Mouse (Mus musculus): ENCODE results near the gene Asb18. TPM values are rescaled to one million over a fixed set of nuclear protein-coding genes. Genes with fewer than 3 reads are reported as not detected.

Gene Asb18
- polyA plus RNA-seq (2015; fragmentation: Nextera tagmentation; extraction: Ambion mirVana), result 0.06 TPM in 1 of 2 replicates, not detected in the other

DNA sequence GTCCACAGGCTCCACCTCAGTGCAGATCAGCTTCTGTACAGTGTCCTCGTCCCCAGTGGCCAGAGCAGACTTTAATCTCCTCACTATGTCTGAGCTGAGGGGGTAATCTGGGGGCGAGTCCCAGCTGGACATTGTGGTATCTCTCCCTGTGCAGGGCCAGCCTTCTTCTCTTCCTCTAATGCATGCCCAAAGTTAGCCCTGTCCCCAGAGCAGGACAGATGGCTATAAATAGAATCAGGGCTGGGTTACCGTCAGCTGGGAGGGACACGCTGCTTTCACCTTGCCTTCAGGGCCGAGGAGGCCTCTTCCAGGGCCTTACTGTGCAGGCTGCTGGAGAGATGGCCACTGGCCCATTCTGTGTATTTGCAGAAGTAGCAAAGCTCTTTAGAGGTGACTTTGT lies at the start of gene Asb18:
Gene Asb18 (minus strand): TSS at position 221 of the 400 bp plus-strand sequence.
- no peaks in the 10 kb centered on the region for H3K36me3 ChIP-seq (ENCODE audit: control insufficient read depth, insufficient read depth, low read length)
- H3K4me3 ChIP-seq (replicated peaks; ENCODE audit: low read length), result no peak within 1 kb of the TSS
- H3K9me3 ChIP-seq (replicated peaks; ENCODE audit: control insufficient read depth, low read length), result no peaks in the 10 kb centered on the region
- no peak within 1 kb of the TSS for H3K4me2 ChIP-seq (ENCODE audit: low read depth, low read length)
- no peak within 1 kb of the TSS for H3K9ac ChIP-seq (ENCODE audit: low read length)
- WGBS, result 70% methylated on average over 5 of the region's 5 CpGs
- H3K27me3 ChIP-seq (ENCODE audit: control insufficient read depth, insufficient read depth, low read length), result no peaks in the 10 kb centered on the region
- ATAC-seq (ENCODE audit: insufficient read depth, low FRiP score), result no peak
- H3K27ac ChIP-seq (ENCODE audit: low read length), result no peak within 1 kb of the TSS
- H3K4me1 ChIP-seq (ENCODE audit: control insufficient read depth, insufficient read depth, low read length), result no peaks in the 10 kb centered on the region

GRCm38 (mm10) chr1:90060599-90060998 lies 46.1 kb upstream of the Asb18 start:
- no peaks in the 10 kb centered on the region for H3K27me3 ChIP-seq (ENCODE audit: control insufficient read depth, insufficient read depth, low read length)
- no peak for ATAC-seq (ENCODE audit: insufficient read depth, low FRiP score)
- no peak overlapping the region for H3K27ac ChIP-seq (ENCODE audit: low read length)
- no peaks in the 10 kb centered on the region for H3K36me3 ChIP-seq (ENCODE audit: control insufficient read depth, insufficient read depth, low read length)
- no peaks in the 10 kb centered on the region for H3K4me1 ChIP-seq (ENCODE audit: control insufficient read depth, insufficient read depth, low read length)
- H3K9me3 ChIP-seq (replicated peaks; ENCODE audit: control insufficient read depth, low read length), result no peaks in the 10 kb centered on the region
- WGBS, result 14% methylated on average over 7 of the region's 7 CpGs
- H3K4me2 ChIP-seq (ENCODE audit: low read depth, low read length), result no peak overlapping the region
- no peak overlapping the region for H3K9ac ChIP-seq (ENCODE audit: low read length)
- H3K4me3 ChIP-seq (replicated peaks; ENCODE audit: low read length), result no peak overlapping the region

- Histone ChIP-seq H3K27ac (ENCODE audit: low read length) (no peak overlapping the region), H3K4me1 (ENCODE audit: control insufficient read depth, insufficient read depth, low read length) (no peaks in the 10 kb centered on the region), H3K27me3 (ENCODE audit: control insufficient read depth, insufficient read depth, low read length) (no peaks in the 10 kb centered on the region), H3K4me2 (ENCODE audit: low read depth, low read length) (no peak overlapping the region), H3K9ac (ENCODE audit: low read length) (no peak overlapping the region), H3K4me3 (replicated peaks; ENCODE audit: low read length) (no peak overlapping the region), H3K9me3 (replicated peaks; ENCODE audit: control insufficient read depth, low read length) (no peaks in the 10 kb centered on the region), H3K36me3 (ENCODE audit: control insufficient read depth, insufficient read depth, low read length) (no peaks in the 10 kb centered on the region)
- no peak for ATAC-seq (ENCODE audit: insufficient read depth, low FRiP score)
- WGBS, result 69% methylated on average over 3 of the region's 3 CpGs
Measured at GRCm38 (mm10) chr1:90060054-90060453, 45.6 kb upstream of the Asb18 start.

GRCm38 (mm10) chr1:90054991-90055390 lies 40.5 kb upstream of the Asb18 start:
- H3K36me3 ChIP-seq (ENCODE audit: control insufficient read depth, insufficient read depth, low read length), result no peaks in the 10 kb centered on the region
- no peaks in the 10 kb centered on the region for H3K27me3 ChIP-seq (ENCODE audit: control insufficient read depth, insufficient read depth, low read length)
- H3K4me1 ChIP-seq (ENCODE audit: control insufficient read depth, insufficient read depth, low read length), result no peaks in the 10 kb centered on the region
- no peak overlapping the region for H3K27ac ChIP-seq (ENCODE audit: low read length)
- 86% methylated on average over 4 of the region's 4 CpGs for WGBS
- no peak overlapping the region for H3K4me3 ChIP-seq (replicated peaks; ENCODE audit: low read length)
- ATAC-seq (ENCODE audit: insufficient read depth, low FRiP score), result no peak
- no peak overlapping the region for H3K4me2 ChIP-seq (ENCODE audit: low read depth, low read length)
- no peaks in the 10 kb centered on the region for H3K9me3 ChIP-seq (replicated peaks; ENCODE audit: control insufficient read depth, low read length)
- H3K9ac ChIP-seq (ENCODE audit: low read length), result no peak overlapping the region

DNA sequence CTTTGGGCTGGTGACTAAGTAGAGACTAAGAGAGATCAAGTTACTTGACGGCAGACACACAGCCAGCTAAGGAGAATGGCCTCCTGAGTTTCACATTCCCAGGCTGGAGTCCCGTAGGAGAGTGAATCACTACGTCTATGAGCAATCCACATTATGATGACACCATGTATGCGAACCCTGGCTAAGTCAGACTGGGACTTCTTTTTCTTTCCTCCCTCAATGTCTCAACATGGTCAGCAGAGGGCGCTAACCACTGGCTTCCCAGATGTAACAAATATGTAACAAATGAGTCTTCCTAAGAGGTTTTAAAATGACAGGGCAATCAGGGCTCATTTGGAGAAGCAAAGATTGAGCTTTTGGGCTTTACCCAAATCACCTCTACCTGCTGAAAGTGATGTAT lies 36.9 kb upstream of the Asb18 start:
- Histone ChIP-seq H3K4me3 (replicated peaks; ENCODE audit: low read length) (no peak overlapping the region), H3K9ac (ENCODE audit: low read length) (no peak overlapping the region), H3K4me1 (ENCODE audit: control insufficient read depth, insufficient read depth, low read length) (no peaks in the 10 kb centered on the region), H3K4me2 (ENCODE audit: low read depth, low read length) (no peak overlapping the region), H3K27me3 (ENCODE audit: control insufficient read depth, insufficient read depth, low read length) (no peaks in the 10 kb centered on the region), H3K27ac (ENCODE audit: low read length) (no peak overlapping the region), H3K9me3 (replicated peaks; ENCODE audit: control insufficient read depth, low read length) (no peaks in the 10 kb centered on the region), H3K36me3 (ENCODE audit: control insufficient read depth, insufficient read depth, low read length) (no peaks in the 10 kb centered on the region)
- WGBS, result 28% methylated on average over 5 of the region's 5 CpGs
- no peak for ATAC-seq (ENCODE audit: insufficient read depth, low FRiP score)

GRCm38 (mm10) chr1:90050046-90050739 lies 35.7 kb upstream of the Asb18 start:
- WGBS, result 29% methylated on average over 20 of the region's 20 CpGs
- no peak overlapping the region for H3K27ac ChIP-seq (ENCODE audit: low read length)
- no peaks in the 10 kb centered on the region for H3K36me3 ChIP-seq (ENCODE audit: control insufficient read depth, insufficient read depth, low read length)
- H3K4me2 ChIP-seq (ENCODE audit: low read depth, low read length), result no peak overlapping the region
- H3K27me3 ChIP-seq (ENCODE audit: control insufficient read depth, insufficient read depth, low read length), result no peaks in the 10 kb centered on the region
- no peaks in the 10 kb centered on the region for H3K4me1 ChIP-seq (ENCODE audit: control insufficient read depth, insufficient read depth, low read length)
- no peak overlapping the region for H3K4me3 ChIP-seq (replicated peaks; ENCODE audit: low read length)
- H3K9me3 ChIP-seq (replicated peaks; ENCODE audit: control insufficient read depth, low read length), result no peaks in the 10 kb centered on the region
- no peak for ATAC-seq (ENCODE audit: insufficient read depth, low FRiP score)
- H3K9ac ChIP-seq (ENCODE audit: low read length), result no peak overlapping the region

DNA sequence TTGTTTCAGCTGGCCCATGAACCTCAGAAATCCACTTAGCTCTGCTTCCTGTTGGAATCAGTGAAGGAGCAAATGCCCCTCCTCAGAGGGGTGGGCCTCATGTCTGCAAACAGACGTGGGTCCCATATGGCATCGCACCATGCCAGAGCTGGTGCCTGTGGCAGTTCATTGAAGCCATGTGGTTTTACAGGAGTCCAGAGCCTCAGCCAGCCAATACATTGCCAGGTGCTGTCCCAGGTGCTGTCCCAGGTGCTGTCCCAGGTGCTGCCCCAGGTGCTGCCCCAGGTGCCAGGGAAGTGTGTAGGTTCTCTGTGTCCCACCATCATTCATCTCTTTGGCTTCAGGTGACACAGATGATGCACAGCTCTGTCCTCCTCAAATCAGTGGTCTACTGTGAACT lies 13.8 kb upstream of the Asb18 start:
- ATAC-seq (ENCODE audit: insufficient read depth, low FRiP score), result no peak
- 52% methylated on average over 2 of the region's 2 CpGs for WGBS

DNA sequence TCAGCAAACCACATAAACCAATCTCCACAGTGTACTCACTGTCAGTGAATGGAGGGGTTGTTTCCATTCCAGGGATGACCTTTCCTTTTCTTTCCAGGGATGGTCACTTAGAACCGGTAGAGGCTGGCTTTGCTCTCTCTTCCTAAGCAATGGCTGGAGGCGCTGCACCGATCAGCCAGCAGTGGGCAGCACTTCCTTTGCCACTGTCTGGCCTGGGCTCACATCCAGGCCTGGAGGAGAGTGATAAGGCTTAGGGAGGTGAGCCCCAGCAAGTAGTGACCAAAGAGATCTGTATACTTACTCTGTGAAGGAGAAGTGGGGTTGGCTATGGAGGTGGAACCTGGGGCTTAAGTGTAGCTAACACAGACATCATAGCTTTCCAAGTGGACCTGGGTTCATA lies 12.5 kb upstream of the Asb18 start:
- H3K4me3 ChIP-seq (replicated peaks; ENCODE audit: low read length), result no peak overlapping the region
- no peak overlapping the region for H3K4me2 ChIP-seq (ENCODE audit: low read depth, low read length)
- no peak for ATAC-seq (ENCODE audit: insufficient read depth, low FRiP score)
- no peaks in the 10 kb centered on the region for H3K36me3 ChIP-seq (ENCODE audit: control insufficient read depth, insufficient read depth, low read length)
- no peaks in the 10 kb centered on the region for H3K4me1 ChIP-seq (ENCODE audit: control insufficient read depth, insufficient read depth, low read length)
- H3K9me3 ChIP-seq (replicated peaks; ENCODE audit: control insufficient read depth, low read length), result no peaks in the 10 kb centered on the region
- 28% methylated on average over 3 of the region's 3 CpGs for WGBS
- no peaks in the 10 kb centered on the region for H3K27me3 ChIP-seq (ENCODE audit: control insufficient read depth, insufficient read depth, low read length)
- H3K9ac ChIP-seq (ENCODE audit: low read length), result no peak overlapping the region
- no peak overlapping the region for H3K27ac ChIP-seq (ENCODE audit: low read length)

More for the DNA sequence above, 13.8 kb upstream of the Asb18 start:
- no peaks in the 10 kb centered on the region for H3K36me3 ChIP-seq (ENCODE audit: control insufficient read depth, insufficient read depth, low read length)
- no peak overlapping the region for H3K4me2 ChIP-seq (ENCODE audit: low read depth, low read length)
- no peaks in the 10 kb centered on the region for H3K27me3 ChIP-seq (ENCODE audit: control insufficient read depth, insufficient read depth, low read length)
- H3K9me3 ChIP-seq (replicated peaks; ENCODE audit: control insufficient read depth, low read length), result no peaks in the 10 kb centered on the region
- no peaks in the 10 kb centered on the region for H3K4me1 ChIP-seq (ENCODE audit: control insufficient read depth, insufficient read depth, low read length)
- no peak overlapping the region for H3K4me3 ChIP-seq (replicated peaks; ENCODE audit: low read length)
- no peak overlapping the region for H3K9ac ChIP-seq (ENCODE audit: low read length)
- H3K27ac ChIP-seq (ENCODE audit: low read length), result no peak overlapping the region

- 83% methylated on average over 5 of the region's 5 CpGs for WGBS
- no peaks in the 10 kb centered on the region for H3K9me3 ChIP-seq (replicated peaks; ENCODE audit: control insufficient read depth, low read length)
Measured at GRCm38 (mm10) chr1:90020336-90020735, 5.9 kb upstream of the Asb18 start.

More at GRCm38 (mm10) chr1:90020336-90020735, 5.9 kb upstream of the Asb18 start:
- H3K27me3 ChIP-seq (ENCODE audit: control insufficient read depth, insufficient read depth, low read length), result no peaks in the 10 kb centered on the region
- H3K4me3 ChIP-seq (replicated peaks; ENCODE audit: low read length), result no peak overlapping the region
- H3K27ac ChIP-seq (ENCODE audit: low read length), result no peak overlapping the region
- no peaks in the 10 kb centered on the region for H3K4me1 ChIP-seq (ENCODE audit: control insufficient read depth, insufficient read depth, low read length)
- H3K36me3 ChIP-seq (ENCODE audit: control insufficient read depth, insufficient read depth, low read length), result no peaks in the 10 kb centered on the region
- no peak overlapping the region for H3K4me2 ChIP-seq (ENCODE audit: low read depth, low read length)
- no peak overlapping the region for H3K9ac ChIP-seq (ENCODE audit: low read length)
- no peak for ATAC-seq (ENCODE audit: insufficient read depth, low FRiP score)

Data from stomach, embryonic 16.5 days (tissue).